Mouse (Mus musculus) G1E (cell line): ENCODE measurements around the gene Rngtt. TPM values are rescaled to one million over a fixed set of nuclear protein-coding genes. Genes with fewer than 3 reads are reported as not detected.
"Not testable (repeated sequence)": the region's sequence is repeated elsewhere in the genome, so short reads cannot be mapped to it uniquely, and the experiment has no call there.

Experiments used
- ATAC-seq: 2 replicates; pipeline ENCODE4 v1.8.0; 2016; ENCODE audit warnings: mild to moderate bottlenecking; ENCODE audit not compliant: insufficient number of reproducible peaks, poor library complexity, low FRiP score, severe bottlenecking; ENCODE audit errors: extremely low read depth
- DNase-seq: peaks from one replicate; pipeline ENCODE4 v3.0.0; 2012; ENCODE audit warnings: low spot score
- H3K27me3 ChIP-seq: 2 replicates; pipeline ENCODE4 v1.6.1; 2012; ENCODE audit warnings: mild to moderate bottlenecking, low read length, inconsistent platforms; ENCODE audit not compliant: insufficient read depth
- H3K36me3 ChIP-seq: replicated peaks from 2 replicates; pipeline ENCODE3; 2012; ENCODE audit warnings: mild to moderate bottlenecking, inconsistent platforms
- H3K4me1 ChIP-seq: 2 replicates; pipeline ENCODE4 v1.6.1; 2012; ENCODE audit warnings: low read depth, low read length, inconsistent platforms, mixed read lengths; ENCODE audit not compliant: insufficient read depth
- H3K4me3 ChIP-seq: 2 replicates; pipeline ENCODE4 v1.5.1; 2012; ENCODE audit warnings: low read depth, mild to moderate bottlenecking, inconsistent platforms, low read length, moderate library complexity, mixed read lengths
- H3K9me3 ChIP-seq: replicated peaks from 2 replicates; pipeline ENCODE4 v1.6.1; 2012; ENCODE audit warnings: inconsistent platforms
- CTCF ChIP-seq: IDR thresholded peaks from 2 replicates; pipeline ENCODE4 v1.5.1; 2012; ENCODE audit warnings: low read depth, low read length, inconsistent platforms, mixed read lengths
- GATA1 ChIP-seq: IDR thresholded peaks from 2 replicates; pipeline ENCODE4 v1.6.1; 2012; ENCODE audit warnings: borderline replicate concordance, low read length, inconsistent platforms, mixed read lengths
- GATA2 ChIP-seq: IDR thresholded peaks from 2 replicates; pipeline ENCODE4 v1.6.1; 2012; ENCODE audit warnings: low read depth, low read length, inconsistent platforms, borderline replicate concordance
- POLR2AphosphoS5 ChIP-seq: IDR thresholded peaks from 2 replicates; pipeline ENCODE4 v1.6.1; 2012; ENCODE audit warnings: low read depth, low read length, inconsistent platforms; ENCODE audit not compliant: insufficient replicate concordance
- TAL1 ChIP-seq: conservative IDR thresholded peaks from 2 replicates; pipeline ENCODE4 v1.6.1; 2012; ENCODE audit warnings: low read depth, low read length, inconsistent platforms, mixed read lengths
- polyA plus RNA-seq: library from polyadenylated mRNA; stranded (reverse); fragments of >175 nt; gene quantifications from 2 replicates; pipeline ENCODE4 v1.2.3, GENCODE M21; 2012
- total RNA-seq, 2 experiments: library from RNA; stranded (forward) in 1 of 2; stranded (reverse) in 1 of 2; fragments of 200-1000 nt in 1 of 2; fragments of >200 nt in 1 of 2; fragmentation: Nextera tagmentation in 1 of 2; gene quantifications; 2 replicates each; pipeline ENCODE4 v1.2.3; 2014 to 2017

Gene Rngtt
- total and polyA plus RNA-seq, 3 experiments, result 5.6 to 46.2 (median 35.7) TPM

- TF ChIP-seq TAL1, result no peak
- no peak for TF ChIP-seq GATA2
- no peak for TF ChIP-seq GATA1
- TF ChIP-seq CTCF, result no peak
- TF ChIP-seq POLR2AphosphoS5, result no peak
- no peak for ATAC-seq
Observed at GRCm38 (mm10) chr4:33290878-33291277, 19.2 kb upstream of the Rngtt start.

DNA sequence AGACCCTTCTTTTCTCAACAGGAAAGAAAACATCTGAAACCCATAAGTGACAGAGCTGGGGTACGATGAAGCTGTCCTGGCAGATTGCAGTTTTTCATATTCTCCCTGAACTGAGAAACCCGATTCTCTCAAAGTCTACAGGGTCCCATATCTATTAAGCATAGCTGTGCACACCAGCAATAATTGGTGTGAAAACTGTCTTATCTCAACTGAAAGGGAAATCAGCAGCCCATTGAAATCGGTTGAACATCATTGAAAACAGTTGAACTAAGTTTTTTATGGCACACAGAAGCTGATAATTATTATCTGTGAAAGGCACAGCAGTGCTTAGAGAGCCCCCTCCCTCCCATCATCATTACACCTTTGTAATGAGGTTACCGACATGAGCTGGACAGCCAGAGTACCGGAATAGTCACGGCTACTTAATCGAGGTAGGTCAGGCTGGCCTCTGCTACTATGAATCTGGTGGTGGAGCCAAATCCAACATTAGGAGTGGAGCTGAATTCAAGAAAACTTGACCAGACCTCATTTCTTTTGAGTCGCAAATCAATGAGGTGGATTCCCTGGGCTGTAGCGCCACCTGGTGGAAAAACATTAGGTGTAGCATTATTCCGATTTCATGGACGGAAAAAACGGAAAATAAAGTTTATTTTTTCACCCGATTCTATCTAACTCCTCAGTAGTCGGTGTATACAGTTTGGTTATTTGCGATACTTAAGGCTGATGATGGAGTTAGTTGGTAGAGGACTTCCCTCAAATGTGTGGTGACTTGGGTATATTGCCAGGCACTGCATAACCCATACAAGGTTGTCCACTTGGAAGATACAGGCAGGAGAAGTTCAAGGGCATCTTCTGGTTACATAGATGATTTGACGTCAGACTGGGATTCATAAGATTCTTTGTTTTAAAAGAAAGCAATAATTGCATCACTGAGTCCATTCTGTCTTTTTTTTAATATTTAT is 17.4 kb upstream of the Rngtt start:
- Histone ChIP-seq H3K4me3 (no peak overlapping the region), H3K36me3 (no peaks in the 10 kb centered on the region), H3K4me1 (no peaks in the 10 kb centered on the region; the same call in 1 of the 2 replicates), H3K27me3 (0 out of 2 replicates have a peak, but pooled peaks cover 3% of the 10 kb centered on the region), H3K9me3 (no peaks in the 10 kb centered on the region)
- peak; percentile 35 for DNase-seq
- ATAC-seq, result no peak
- TF ChIP-seq CTCF (peak; percentile 42), POLR2AphosphoS5 (no peak)

More at GRCm38 (mm10) chr4:33290878-33291277, 19.2 kb upstream of the Rngtt start:
- H3K9me3 ChIP-seq, result no peaks in the 10 kb centered on the region
- no peak overlapping the region for H3K4me3 ChIP-seq
- 0 out of 2 replicates have a peak, but pooled peaks cover 3% of the 10 kb centered on the region for H3K27me3 ChIP-seq
- no peak for DNase-seq
- no peaks in the 10 kb centered on the region for H3K36me3 ChIP-seq
- H3K4me1 ChIP-seq, result no peaks in the 10 kb centered on the region; the same call in 1 of the 2 replicates

DNA sequence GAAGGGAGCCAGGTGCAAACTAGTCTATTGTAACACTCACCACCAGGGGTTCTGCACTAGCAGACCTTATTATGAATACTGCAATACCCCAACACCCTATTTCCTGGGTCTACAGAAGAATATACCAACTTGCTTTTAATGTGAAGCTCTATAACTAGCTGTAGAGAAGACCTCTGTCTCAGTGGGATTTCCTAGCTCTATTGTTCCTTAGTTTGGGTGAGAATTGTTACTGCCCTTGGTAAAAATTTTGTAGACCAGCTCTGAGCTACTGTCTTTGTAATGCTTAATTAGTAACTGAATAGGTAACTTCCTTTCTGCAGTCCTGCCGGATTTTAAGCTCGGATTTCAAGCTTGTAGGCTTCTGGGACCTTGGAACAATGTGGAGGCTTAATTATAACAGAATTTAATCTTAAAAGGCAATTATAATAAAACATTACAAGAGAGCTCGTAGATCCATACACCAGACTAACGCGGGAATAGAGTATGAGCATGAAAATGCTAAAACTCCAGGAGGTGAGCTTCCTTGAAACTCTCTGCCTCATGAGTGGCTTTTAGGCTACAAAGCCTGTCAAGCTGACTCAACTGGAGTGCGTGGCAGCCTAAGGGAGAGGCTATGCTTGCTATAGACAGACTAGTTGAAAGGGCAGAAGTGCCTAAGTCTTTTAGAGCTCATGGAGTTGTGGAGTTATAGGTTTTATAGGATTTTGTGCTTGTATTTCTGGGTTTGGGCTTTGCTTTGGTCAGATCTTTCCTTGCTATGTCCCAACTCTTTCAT is 9.0 kb upstream of the Rngtt start:
- H3K36me3 ChIP-seq, H3K4me1 ChIP-seq, H3K9me3 ChIP-seq, H3K27me3 ChIP-seq, DNase-seq, H3K4me3 ChIP-seq, ATAC-seq: not testable (repeated sequence)

GRCm38 (mm10) chr4:33303057-33303456 is 7.1 kb upstream of the Rngtt start:
- Histone ChIP-seq H3K4me3 (no peak overlapping the region), H3K4me1 (no peaks in the 10 kb centered on the region), H3K9me3 (no peaks in the 10 kb centered on the region), H3K36me3 (no peaks in the 10 kb centered on the region), H3K27me3 (peaks cover 6% of the 10 kb centered on the region)
- ATAC-seq (no peak), DNase-seq (no peak)
- TF ChIP-seq TAL1, result no peak
- TF ChIP-seq POLR2AphosphoS5, result no peak
- TF ChIP-seq CTCF, result no peak
- no peak for TF ChIP-seq GATA1
- TF ChIP-seq GATA2, result no peak

DNA sequence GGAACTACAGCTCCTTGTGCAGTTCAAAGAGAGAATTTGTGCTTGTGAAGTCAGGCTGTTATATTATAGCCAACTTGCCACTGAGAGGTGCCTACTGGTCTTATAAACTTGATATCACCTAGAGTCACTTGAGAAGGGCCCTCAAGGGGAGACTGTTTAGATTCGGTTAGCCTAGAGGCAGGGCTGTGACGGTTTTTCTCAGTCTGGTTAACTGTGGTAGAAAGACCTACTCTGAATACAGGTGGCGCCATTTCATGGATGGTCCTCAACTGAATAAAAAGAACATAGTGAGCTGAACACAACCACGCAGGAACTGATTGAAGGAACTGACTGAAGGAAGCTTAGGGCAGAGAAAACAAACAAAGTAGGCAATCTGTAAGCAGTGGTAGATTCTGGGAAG is 3.0 kb upstream of the Rngtt start:
- Histone ChIP-seq H3K27me3 (peaks cover 6% of the 10 kb centered on the region), H3K4me1 (peaks cover 12% of the 10 kb centered on the region), H3K4me3 (no peak overlapping the region), H3K36me3 (peaks cover 4% of the 10 kb centered on the region), H3K9me3 (no peaks in the 10 kb centered on the region)
- DNase-seq, result no peak
- TF ChIP-seq GATA1 (no peak), POLR2AphosphoS5 (no peak), CTCF (no peak)
- ATAC-seq, result no peak

DNA sequence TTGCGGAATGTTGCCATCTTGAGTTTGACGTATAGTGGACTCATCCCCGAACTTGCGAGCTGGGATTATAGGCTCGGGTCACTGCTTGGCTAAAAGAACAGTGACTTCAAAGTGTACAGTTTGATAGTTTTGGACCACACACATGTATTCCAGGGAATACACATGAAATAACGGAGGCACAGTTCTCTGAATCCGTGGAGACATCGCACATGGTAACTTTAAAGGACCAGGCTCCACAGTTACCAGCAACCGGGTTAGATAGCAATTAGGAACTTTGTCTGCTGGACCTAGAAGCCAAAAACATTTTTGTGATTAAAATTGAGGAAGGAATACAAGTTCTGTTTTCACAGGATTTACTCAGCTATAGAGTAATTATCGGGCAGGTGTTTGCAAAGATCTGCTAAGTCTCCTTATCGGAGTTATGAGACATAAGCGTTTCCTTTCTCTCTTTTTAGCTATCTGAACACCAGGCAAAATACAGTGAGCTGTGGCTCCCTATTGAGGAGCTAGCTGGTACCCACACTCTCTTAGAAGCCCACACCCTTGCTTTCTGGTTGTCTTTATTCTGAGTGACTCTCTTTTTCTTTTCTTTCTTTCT is 828 bp downstream of the Rngtt start:
- ATAC-seq, result no peak
- Histone ChIP-seq H3K36me3 (peaks cover 15% of the 10 kb centered on the region), H3K4me1 (peaks cover 18% of the 10 kb centered on the region), H3K27me3 (peaks cover 3% of the 10 kb centered on the region), H3K4me3 (peak overlapping the region; percentile 88), H3K9me3 (no peaks in the 10 kb centered on the region)
- DNase-seq, result no peak
- no peak for TF ChIP-seq CTCF
- no peak for TF ChIP-seq POLR2AphosphoS5
- no peak for TF ChIP-seq GATA2
- TF ChIP-seq TAL1, result no peak
- no peak for TF ChIP-seq GATA1

- not testable (repeated sequence) for DNase-seq, ATAC-seq
- peaks cover 18% of the 10 kb centered on the region for H3K4me1 ChIP-seq
Observed at GRCm38 (mm10) chr4:33314150-33314549, 4.0 kb downstream of the Rngtt start.

More at GRCm38 (mm10) chr4:33314150-33314549, 4.0 kb downstream of the Rngtt start:
- H3K27me3 ChIP-seq, H3K4me3 ChIP-seq, H3K9me3 ChIP-seq: not testable (repeated sequence)
- peaks cover 25% of the 10 kb centered on the region for H3K36me3 ChIP-seq
